Mouse (Mus musculus) MEL (cell line): Measurements from ENCODE around the gene Nat8f6. TPM values are rescaled to one million over a fixed set of nuclear protein-coding genes. Genes with fewer than 3 reads are reported as not detected.
A peak's percentile ranks its signal among the peaks of the same experiment; 100 is the strongest.
"Not testable (repeated sequence)": the region's sequence is repeated elsewhere in the genome, so short reads cannot be mapped to it uniquely, and the experiment has no call there.

ENCODE experiments used
- DNase-seq: peaks from one replicate; pipeline ENCODE4 v3.0.0; 2011; ENCODE audit warnings: low read depth, low spot score
- H3K27ac ChIP-seq: 2 replicates; pipeline ENCODE4 v1.5.1; 2012; ENCODE audit warnings: low read depth, mild to moderate bottlenecking, control low read depth, low read length, moderate library complexity; ENCODE audit not compliant: control insufficient read depth
- H3K27me3 ChIP-seq, 2 experiments: fragments of 150-350 bp in 1 of 2; sonication (generic) in 1 of 2; 2 replicates each; pipeline ENCODE4 v1.6.1; 2012; ENCODE audit warnings: low read length in 2 of 2, mild to moderate bottlenecking in 2 of 2, improper control_type of control experiment in 1 of 2, moderate library complexity in 1 of 2; ENCODE audit not compliant: insufficient read depth in 2 of 2, control insufficient read depth in 1 of 2
- H3K36me3 ChIP-seq, 2 experiments: 2 replicates each; pipeline ENCODE4 v1.6.1; 2012 to 2014; ENCODE audit warnings: low read length in 2 of 2, improper control_type of control experiment in 1 of 2, inconsistent platforms in 1 of 2, mild to moderate bottlenecking in 1 of 2; ENCODE audit not compliant: insufficient read depth in 2 of 2, control insufficient read depth in 1 of 2
- H3K4me1 ChIP-seq, 2 experiments: fragments of 150-350 bp in 1 of 2; sonication (generic) in 1 of 2; 2 replicates each; pipeline ENCODE4 v1.6.1; 2012; ENCODE audit warnings: low read length in 2 of 2, improper control_type of control experiment in 1 of 2, mild to moderate bottlenecking in 1 of 2; ENCODE audit not compliant: insufficient read depth in 2 of 2, control insufficient read depth in 1 of 2
- H3K4me3 ChIP-seq, 2 experiments: fragments of 150-350 bp in 1 of 2; sonication (generic) in 1 of 2; 2 replicates each; pipeline ENCODE4 v1.5.1; 2012; ENCODE audit warnings: low read depth in 2 of 2, low read length in 2 of 2, mild to moderate bottlenecking in 2 of 2, moderate library complexity in 2 of 2, control low read depth in 1 of 2, improper control_type of control experiment in 1 of 2; ENCODE audit not compliant: control insufficient read depth in 1 of 2, insufficient read depth in 1 of 2
- H3K79me2 ChIP-seq: 2 replicates; pipeline ENCODE4 v1.6.1; 2012; ENCODE audit warnings: mild to moderate bottlenecking, low read length, moderate library complexity; ENCODE audit not compliant: control insufficient read depth, poor library complexity, insufficient read depth
- H3K9ac ChIP-seq: 2 replicates; pipeline ENCODE4 v1.6.1; 2012; ENCODE audit warnings: low read depth, mild to moderate bottlenecking, control low read depth, low read length, moderate library complexity; ENCODE audit not compliant: control insufficient read depth, poor library complexity, severe bottlenecking
- H3K9me3 ChIP-seq: fragments of 150-350 bp; sonication (generic); replicated peaks from 2 replicates; pipeline ENCODE4 v1.6.1; 2012; ENCODE audit warnings: mild to moderate bottlenecking, low read length, improper control_type of control experiment, moderate library complexity; ENCODE audit not compliant: insufficient read depth
- BHLHE40 ChIP-seq: IDR thresholded peaks from 2 replicates; pipeline ENCODE4 v1.6.1; 2012; ENCODE audit warnings: low read depth, mild to moderate bottlenecking, inconsistent platforms, low read length, improper control_type of control experiment, borderline replicate concordance
- E2F4 ChIP-seq: IDR thresholded peaks from 2 replicates; pipeline ENCODE4 v1.6.1; 2011; ENCODE audit warnings: low read depth, low read length, improper control_type of control experiment, borderline replicate concordance
- ELF1 ChIP-seq: IDR thresholded peaks from 2 replicates; pipeline ENCODE4 v1.6.1; 2014; ENCODE audit warnings: low read depth, mild to moderate bottlenecking, inconsistent platforms, low read length, improper control_type of control experiment, moderate library complexity
- EP300 ChIP-seq, 2 experiments: IDR thresholded peaks; 2 replicates each; pipeline ENCODE4 v1.6.1; 2011; ENCODE audit warnings: improper control_type of control experiment in 2 of 2, low read length in 2 of 2, low read depth in 1 of 2, mild to moderate bottlenecking in 1 of 2
- GABPA ChIP-seq: IDR thresholded peaks from 2 replicates; pipeline ENCODE4 v1.6.1; 2012; ENCODE audit warnings: low read depth, mild to moderate bottlenecking, inconsistent platforms, low read length, improper control_type of control experiment, moderate library complexity
- JUND ChIP-seq: IDR thresholded peaks from 2 replicates; pipeline ENCODE4 v1.6.1; 2011; ENCODE audit warnings: low read depth, mild to moderate bottlenecking, improper control_type of control experiment, low read length
- MAX ChIP-seq: IDR thresholded peaks from 2 replicates; pipeline ENCODE4 v1.6.1; 2011; ENCODE audit warnings: low read length, improper control_type of control experiment
- MAZ ChIP-seq: IDR thresholded peaks from 2 replicates; pipeline ENCODE4 v1.6.1; 2012; ENCODE audit warnings: low read depth, mild to moderate bottlenecking, inconsistent platforms, low read length, improper control_type of control experiment
- MEF2A ChIP-seq: IDR thresholded peaks from 2 replicates; pipeline ENCODE4 v1.6.1; 2014; ENCODE audit warnings: low read depth, mild to moderate bottlenecking, inconsistent platforms, low read length, improper control_type of control experiment; ENCODE audit not compliant: poor library complexity, insufficient replicate concordance, severe bottlenecking; ENCODE audit errors: extremely low read depth
- MXI1 ChIP-seq: IDR thresholded peaks from 2 replicates; pipeline ENCODE4 v1.6.1; 2011; ENCODE audit warnings: mild to moderate bottlenecking, low read depth, low read length, improper control_type of control experiment
- MYC ChIP-seq: IDR thresholded peaks from 2 replicates; pipeline ENCODE4 v1.6.1; 2011; ENCODE audit warnings: low read depth, mild to moderate bottlenecking, low read length, improper control_type of control experiment, moderate library complexity
- POLR2AphosphoS5 ChIP-seq: IDR thresholded peaks from 2 replicates; pipeline ENCODE4 v1.6.1; 2012; ENCODE audit warnings: low read depth, borderline replicate concordance, mild to moderate bottlenecking, inconsistent platforms, low read length, moderate library complexity, mixed read lengths
- TAL1 ChIP-seq: IDR thresholded peaks from 2 replicates; pipeline ENCODE4 v1.6.1; 2012; ENCODE audit warnings: mild to moderate bottlenecking, inconsistent platforms, low read length, moderate library complexity, mixed read lengths
- TCF12 ChIP-seq: IDR thresholded peaks from 2 replicates; pipeline ENCODE4 v1.6.1; 2014; ENCODE audit warnings: low read depth, mild to moderate bottlenecking, inconsistent platforms, low read length, improper control_type of control experiment, moderate library complexity
- USF1 ChIP-seq: IDR thresholded peaks from 2 replicates; pipeline ENCODE4 v1.6.1; 2014; ENCODE audit warnings: low read depth, mild to moderate bottlenecking, inconsistent platforms, low read length, improper control_type of control experiment, moderate library complexity
- ZC3H11A ChIP-seq: IDR thresholded peaks from 2 replicates; pipeline ENCODE4 v1.6.1; 2012; ENCODE audit warnings: low read depth, mild to moderate bottlenecking, inconsistent platforms, low read length, improper control_type of control experiment
- ZKSCAN1 ChIP-seq: IDR thresholded peaks from 2 replicates; pipeline ENCODE4 v1.6.1; 2012; ENCODE audit warnings: low read depth, mild to moderate bottlenecking, inconsistent platforms, low read length, improper control_type of control experiment, moderate library complexity
- polyA plus RNA-seq, 2 experiments: library from polyadenylated mRNA; stranded (reverse) in 1 of 2; unstranded in 1 of 2; fragments of >175 nt in 1 of 2; fragments of >200 nt in 1 of 2; gene quantifications; 2 replicates each; pipeline versions ENCODE4 v1.2.1 to v1.2.4; 2012; ENCODE audit warnings: low replicate concordance in 2 of 2, low read depth in 1 of 2; ENCODE audit not compliant: insufficient read length in 2 of 2, insufficient read depth in 1 of 2, missing spikeins in 1 of 2
- total RNA-seq: library from RNA; depleted of rRNA; stranded (reverse); fragments of 300-350 nt; gene quantifications from 2 replicates; pipeline ENCODE4 v1.2.3, GENCODE M21; 2012; rRNA removed

Nat8f6 gene
- not detected in 2 replicates for total RNA-seq
- not detected for polyA plus RNA-seq

GRCm38 (mm10) chr6:85820837-85821236 is at the start of gene Nat8f6, which contains the start of gene Nat8f5:
Gene Nat8f6 (minus strand): TSS chr6:85820954.
Gene Nat8f5 (minus strand): TSS chr6:85820972.
- TF ChIP-seq MXI1 (no peak), POLR2AphosphoS5 (no peak)
- Histone ChIP-seq H3K27me3 (no peaks in the 10 kb centered on the region; a peak in 1 of 4 replicates), H3K27ac (no peak within 1 kb of the TSS)

GRCm38 (mm10) chr6:85869006-85869405 is 48.3 kb upstream of the Nat8f6 start, which contains the start of gene Nat8f2:
Gene Nat8f2 (minus strand): TSS chr6:85869158.
- not testable (repeated sequence) for H3K36me3 ChIP-seq, H3K27me3 ChIP-seq, H3K4me1 ChIP-seq, H3K4me3 ChIP-seq, H3K9ac ChIP-seq, H3K27ac ChIP-seq, DNase-seq, H3K79me2 ChIP-seq, H3K9me3 ChIP-seq

More at GRCm38 (mm10) chr6:85820837-85821236, at the start of gene Nat8f6, which contains the start of gene Nat8f5:
- no peak within 1 kb of the TSS for H3K9ac ChIP-seq
- DNase-seq = no peak
- H3K4me1 ChIP-seq = no peaks in the 10 kb centered on the region
- H3K4me3 ChIP-seq = no peak within 1 kb of the TSS
- H3K79me2 ChIP-seq = no peaks in the 10 kb centered on the region
- no peaks in the 10 kb centered on the region for H3K9me3 ChIP-seq
- H3K36me3 ChIP-seq = no peaks in the 10 kb centered on the region

GRCm38 (mm10) chr6:85867726-85868690 is 47.3 kb upstream of the Nat8f6 start:
- Histone ChIP-seq H3K27ac (no peak overlapping the region), H3K9me3 (no peaks in the 10 kb centered on the region), H3K4me3 (no peak overlapping the region), H3K9ac (no peak overlapping the region), H3K36me3 (no peaks in the 10 kb centered on the region), H3K4me1 (no peaks in the 10 kb centered on the region), H3K79me2 (no peaks in the 10 kb centered on the region), H3K27me3 (no peaks in the 10 kb centered on the region; a peak in 1 of 4 replicates)
- DNase-seq = peak; percentile 29
- TF ChIP-seq TAL1 = no peak
- TF ChIP-seq GABPA = no peak
- no peak for TF ChIP-seq ZKSCAN1
- no peak for TF ChIP-seq MAX
- TF ChIP-seq ZC3H11A = no peak
- TF ChIP-seq E2F4 = no peak
- no peak for TF ChIP-seq POLR2AphosphoS5
- TF ChIP-seq TCF12 = no peak
- no peak for TF ChIP-seq MYC
- no peak for TF ChIP-seq BHLHE40
- no peak for TF ChIP-seq ELF1
- TF ChIP-seq JUND = no peak
- no peak for TF ChIP-seq MAZ
- TF ChIP-seq USF1 = no peak
- TF ChIP-seq MEF2A = no peak
- no peak for TF ChIP-seq EP300 (IDR thresholded peaks at IDR 0.05; ENCODE audit: low read depth in 1 of 2, low read length in 2 of 2)

- H3K79me2 ChIP-seq, H3K27ac ChIP-seq, H3K9me3 ChIP-seq, H3K4me3 ChIP-seq, H3K9ac ChIP-seq, H3K4me1 ChIP-seq, H3K36me3 ChIP-seq, DNase-seq, H3K27me3 ChIP-seq: not testable (repeated sequence)
Observed at GRCm38 (mm10) chr6:85866995-85867394, 46.2 kb upstream of the Nat8f6 start.
